Mouse (Mus musculus) kidney, adult 9 months (tissue): ENCODE data around the gene Myo15.
"Not testable (repeated sequence)": the region's sequence is repeated elsewhere in the genome, so short reads cannot be mapped to it uniquely, and the experiment has no call there.

ENCODE experiments used
- DNase-seq: peaks from one replicate; pipeline ENCODE4 v3.0.0; 2022

The Myo15 gene

GRCm38 (mm10) chr11:60508950-60509349 is 39.8 kb downstream of the Myo15 start:
- DNase-seq, result no peak

DNA sequence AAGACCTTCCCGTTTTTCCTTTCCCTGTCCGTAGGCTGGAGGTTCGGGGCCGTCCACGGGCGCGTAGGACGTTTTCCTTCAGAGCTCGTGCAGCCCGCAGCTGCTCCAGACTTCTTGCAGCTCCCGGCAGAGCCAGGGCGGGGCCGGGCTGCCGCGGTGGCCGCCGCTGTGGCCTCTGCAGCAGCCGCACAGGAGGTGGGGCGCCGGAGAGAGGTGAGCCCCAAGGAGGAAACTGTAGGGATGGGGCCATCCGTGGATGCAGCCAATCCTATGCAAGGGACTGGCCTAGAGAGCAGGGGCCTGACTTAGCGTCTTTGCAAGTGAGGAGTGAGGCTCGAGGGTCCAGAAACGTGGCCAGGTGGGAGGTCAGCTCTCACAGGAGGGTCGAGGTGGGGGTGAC is 40.4 kb downstream of the Myo15 start:
- DNase-seq, result no peak

GRCm38 (mm10) chr11:60511893-60512292 is 42.8 kb downstream of the Myo15 start:
- DNase-seq, result no peak

GRCm38 (mm10) chr11:60512520-60512919 is 43.4 kb downstream of the Myo15 start:
- no peak for DNase-seq

GRCm38 (mm10) chr11:60514941-60515340 is 45.8 kb downstream of the Myo15 start:
- DNase-seq, result no peak

GRCm38 (mm10) chr11:60518305-60518704 is 49.2 kb downstream of the Myo15 start:
- DNase-seq, result peak; percentile 42

- no peak for DNase-seq
Measured at GRCm38 (mm10) chr11:60522027-60522426, 52.9 kb downstream of the Myo15 start.

DNA sequence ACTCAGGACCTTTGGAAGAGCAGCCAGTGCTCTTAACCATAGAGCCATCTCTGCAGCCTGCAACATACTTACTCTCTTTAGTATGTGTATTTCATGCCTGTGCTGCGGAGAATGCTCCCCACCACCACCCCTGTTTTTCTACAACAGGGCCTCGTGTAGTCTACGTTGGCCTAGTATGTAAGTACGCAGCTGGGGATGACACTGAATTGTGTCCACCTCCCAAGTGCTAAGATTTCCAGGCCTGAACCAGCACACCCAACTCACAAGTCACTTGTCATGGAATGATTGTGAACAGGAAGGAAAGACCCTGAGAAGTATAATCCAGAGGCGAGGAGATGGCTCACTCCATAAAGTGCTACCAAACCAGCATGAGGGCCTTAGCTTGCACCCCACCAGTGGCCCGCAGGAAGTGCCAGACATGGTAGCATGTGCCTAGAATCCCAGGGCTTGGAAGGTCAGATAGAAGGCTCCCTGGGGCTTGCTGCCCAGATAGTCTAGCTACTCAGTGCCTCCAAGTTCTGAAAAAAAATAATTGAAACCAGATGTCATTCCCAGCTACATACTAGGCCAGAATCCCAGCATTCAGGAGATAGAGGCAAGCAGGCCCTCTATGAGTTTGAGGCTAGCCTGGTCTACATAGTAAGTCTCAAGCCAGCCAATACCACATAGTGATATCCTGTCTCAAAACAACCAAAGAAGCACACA is 53.7 kb downstream of the Myo15 start:
- no peak for DNase-seq

DNA sequence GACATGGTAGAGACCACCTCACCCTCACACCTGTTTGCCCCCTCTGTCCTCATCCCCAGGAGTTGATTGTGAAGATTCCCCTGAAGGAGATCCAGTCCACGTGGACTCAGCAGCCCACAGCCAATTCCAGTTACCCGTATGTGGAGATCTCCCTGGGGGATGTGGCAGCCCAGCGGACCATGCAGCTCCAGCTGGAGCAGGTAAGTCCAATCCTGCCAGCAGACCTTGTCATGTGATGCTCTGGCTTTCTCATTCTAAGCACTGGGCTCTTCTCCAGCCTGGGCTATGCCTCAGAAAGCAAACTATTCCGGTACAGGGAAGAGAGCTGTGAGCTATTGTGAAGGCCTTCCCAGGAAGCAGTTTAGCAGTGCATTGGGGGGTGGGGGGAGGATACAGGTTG is 57.3 kb downstream of the Myo15 start:
- DNase-seq, result peak; percentile 90

DNA sequence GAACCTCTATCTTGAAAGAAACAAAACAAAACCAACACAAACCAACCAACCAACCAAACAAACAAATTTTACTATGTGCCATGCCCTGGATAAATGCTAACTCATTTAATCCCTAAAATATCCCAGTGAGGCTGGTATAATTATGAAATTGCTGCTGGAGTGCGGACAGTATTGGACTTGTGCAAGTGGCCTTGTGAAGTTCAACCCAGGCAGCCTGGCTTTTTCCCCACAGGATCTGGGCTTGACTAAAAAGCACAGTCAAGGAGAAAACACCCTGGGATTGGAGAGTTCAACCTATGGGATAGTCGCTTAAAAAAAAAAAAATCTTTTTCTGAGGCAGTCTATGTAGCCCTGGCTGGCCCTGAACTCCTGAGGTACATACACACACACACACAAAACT is 66.5 kb downstream of the Myo15 start:
- no peak for DNase-seq

- peak; percentile 42 for DNase-seq
Measured at GRCm38 (mm10) chr11:60536180-60536858, 67.2 kb downstream of the Myo15 start, which contains the start of gene Alkbh5. Gene Alkbh5 (plus strand): TSS chr11:60536381.

DNA sequence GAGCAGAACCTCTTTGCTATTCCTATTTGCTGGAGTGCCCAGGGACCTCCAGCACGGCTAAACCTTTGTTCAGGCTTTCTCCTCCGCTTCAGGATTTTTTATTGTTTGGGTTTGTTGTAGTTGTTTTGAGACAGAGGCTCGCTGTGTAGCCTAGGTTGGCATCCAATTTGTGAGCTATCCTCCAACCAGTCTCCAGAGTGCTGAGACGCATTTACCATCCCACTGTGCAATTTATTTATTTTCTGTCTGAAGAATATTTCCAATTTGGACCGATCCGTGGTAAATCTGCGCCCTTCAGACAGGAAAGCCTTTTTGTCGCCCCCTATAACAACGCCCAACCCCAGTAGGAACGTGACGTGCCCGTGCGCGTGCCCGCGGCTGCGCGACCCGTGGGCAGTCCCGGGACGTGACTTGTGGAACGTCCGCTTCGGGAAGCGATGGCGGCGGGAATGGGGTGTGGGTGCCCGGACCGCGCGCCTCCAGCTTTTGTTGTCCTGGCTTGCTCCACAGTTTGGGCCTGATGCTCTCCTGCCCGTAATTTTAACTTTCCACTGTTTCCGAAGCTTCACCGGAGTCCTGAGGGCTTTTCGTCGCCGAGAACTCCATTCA is 67.8 kb downstream of the Myo15 start:
- peak; percentile 91 for DNase-seq

- peak; percentile 99 for DNase-seq
Measured at GRCm38 (mm10) chr11:60537468-60538347, 68.6 kb downstream of the Myo15 start.

DNA sequence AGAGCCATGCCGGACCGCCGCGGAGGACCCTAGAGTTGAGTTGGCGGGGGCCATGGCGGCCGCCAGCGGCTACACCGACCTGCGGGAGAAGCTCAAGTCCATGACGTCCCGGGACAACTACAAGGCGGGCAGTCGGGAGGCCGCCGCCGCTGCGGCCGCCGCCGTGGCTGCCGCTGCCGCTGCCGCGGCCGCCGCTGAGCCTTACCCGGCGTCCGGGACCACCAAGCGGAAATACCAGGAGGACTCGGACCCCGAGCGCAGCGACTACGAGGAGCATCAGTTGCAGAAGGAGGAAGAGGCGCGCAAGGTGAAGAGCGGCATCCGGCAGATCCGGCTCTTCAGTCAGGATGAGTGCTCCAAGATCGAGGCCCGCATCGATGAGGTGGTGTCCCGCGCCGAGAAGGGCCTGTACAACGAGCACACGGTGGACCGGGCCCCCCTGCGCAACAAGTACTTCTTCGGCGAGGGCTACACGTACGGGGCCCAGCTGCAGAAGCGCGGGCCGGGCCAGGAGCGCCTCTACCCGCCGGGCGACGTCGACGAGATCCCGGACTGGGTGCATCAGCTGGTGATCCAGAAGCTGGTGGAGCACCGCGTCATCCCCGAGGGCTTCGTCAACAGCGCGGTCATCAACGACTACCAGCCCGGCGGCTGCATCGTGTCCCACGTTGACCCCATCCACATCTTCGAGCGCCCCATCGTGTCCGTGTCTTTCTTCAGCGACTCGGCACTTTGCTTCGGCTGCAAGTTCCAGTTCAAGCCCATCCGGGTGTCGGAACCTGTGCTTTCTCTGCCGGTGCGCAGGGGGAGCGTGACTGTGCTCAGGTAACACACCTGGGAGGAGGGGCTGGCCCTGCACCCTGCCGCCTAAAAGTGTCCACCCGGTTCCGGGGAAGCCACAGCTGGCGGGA is 69.5 kb downstream of the Myo15 start:
- peak; percentile 54 for DNase-seq

GRCm38 (mm10) chr11:60539540-60539939 is 70.4 kb downstream of the Myo15 start:
- no peak for DNase-seq

DNA sequence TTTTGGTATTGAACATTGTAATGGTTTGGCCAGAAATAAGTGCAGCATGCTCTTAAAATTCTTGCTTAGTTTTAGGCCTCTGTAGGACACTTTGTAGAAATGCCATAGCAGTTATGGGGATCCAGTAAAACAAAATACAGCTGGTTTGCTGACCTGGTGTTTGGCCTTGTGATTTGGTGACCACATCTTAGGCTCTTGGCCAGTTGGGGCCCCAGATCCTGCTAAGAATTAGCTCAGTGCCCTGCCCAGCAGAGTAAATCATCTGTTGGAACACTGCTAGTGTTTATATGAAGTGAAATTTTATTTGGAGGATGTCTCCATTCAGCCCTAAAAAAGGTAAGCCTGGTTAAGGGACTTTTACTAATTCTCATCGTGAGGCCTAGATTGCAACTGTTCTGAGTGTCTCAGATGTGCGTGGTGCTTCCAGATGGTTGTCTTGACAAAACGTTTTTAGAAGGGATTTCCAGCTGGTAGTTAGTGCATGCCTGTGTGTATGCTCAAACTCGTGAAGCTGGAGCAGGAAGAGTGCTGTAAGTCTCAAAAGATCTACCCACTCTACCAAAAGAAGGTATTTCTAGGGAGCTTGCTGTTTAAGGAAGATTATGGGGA is 71.0 kb downstream of the Myo15 start:
- DNase-seq, result peak; percentile 80

DNA sequence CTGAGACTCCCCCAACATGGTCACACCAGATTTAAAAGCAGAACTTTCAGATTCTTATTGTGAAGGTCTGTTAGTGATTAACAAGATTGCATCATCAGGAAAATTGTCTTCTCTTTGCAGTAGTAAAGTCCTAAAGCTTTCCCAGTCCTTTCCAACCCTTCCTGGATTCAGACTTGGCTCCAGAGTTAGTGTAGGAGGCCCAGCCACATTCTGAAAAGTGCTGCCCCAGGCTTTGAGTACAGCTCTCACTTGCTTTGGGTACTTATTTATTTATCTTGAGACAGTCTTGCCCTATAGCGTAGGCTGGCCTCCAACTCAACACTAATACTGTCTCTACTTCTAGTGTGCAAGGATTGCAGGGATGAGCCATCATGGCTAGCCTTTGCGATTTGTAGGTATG is 71.6 kb downstream of the Myo15 start:
- DNase-seq, result peak; percentile 62

DNA sequence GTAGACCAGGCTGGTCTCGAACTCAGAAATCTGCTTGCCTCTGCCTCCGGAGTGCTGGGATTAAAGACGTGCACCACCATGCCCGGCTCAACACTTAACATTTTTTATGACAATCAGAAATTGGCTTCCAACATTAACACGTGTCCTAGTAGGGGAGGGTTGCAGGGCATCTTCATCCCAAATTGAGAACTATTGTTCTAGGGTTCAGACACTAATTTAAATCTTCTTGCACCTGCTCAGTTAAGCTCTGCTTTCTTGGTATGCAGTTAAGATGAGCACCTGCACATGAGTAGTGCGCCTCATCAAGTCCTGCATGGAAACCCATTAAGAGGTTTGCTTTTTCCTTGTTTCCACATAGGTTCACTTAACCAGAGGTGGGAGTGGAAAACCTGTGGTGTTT is 72.7 kb downstream of the Myo15 start:
- no peak for DNase-seq

GRCm38 (mm10) chr11:60543211-60543610 is 74.1 kb downstream of the Myo15 start:
- DNase-seq, result not testable (repeated sequence)

GRCm38 (mm10) chr11:60545433-60545832 is 76.3 kb downstream of the Myo15 start:
- peak; percentile 34 for DNase-seq

GRCm38 (mm10) chr11:60548112-60548511 is 79.0 kb downstream of the Myo15 start:
- no peak for DNase-seq
